Mouse (Mus musculus) left cerebral cortex, adult 9 months (tissue): ENCODE measurements at regions not wholly inside any gene's neighbourhood (a gene's known extent, or its start where the extent isn't known, plus 50 kb on each side); places are given as distances from the start of the nearest gene placed in this dataset.

Experiments used
- DNase-seq, 2 experiments: peaks; one replicate each; pipeline ENCODE4 v3.0.0; 2022; ENCODE audit warnings: low spot score in 2 of 2

DNA sequence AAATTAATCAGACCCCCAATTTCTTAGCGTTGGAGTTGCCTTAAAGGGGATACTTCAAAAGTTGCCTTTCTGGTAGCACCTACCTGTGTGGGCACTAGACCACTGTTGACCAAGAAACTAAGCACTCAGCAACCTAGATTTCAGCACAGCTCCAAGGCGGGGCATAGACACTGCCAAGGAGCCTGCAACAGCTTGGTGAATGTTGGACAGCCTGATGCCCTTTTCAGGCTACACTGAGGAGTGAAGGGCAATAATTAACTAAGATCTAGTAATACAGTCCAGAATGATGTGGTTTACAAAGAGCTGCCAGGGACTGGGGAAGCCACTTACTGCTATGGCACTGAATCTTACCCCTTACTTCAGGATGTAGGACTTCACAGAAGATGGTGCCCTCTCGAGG, 304.9 kb downstream of the Satb1 start:
- no peak for DNase-seq

DNA sequence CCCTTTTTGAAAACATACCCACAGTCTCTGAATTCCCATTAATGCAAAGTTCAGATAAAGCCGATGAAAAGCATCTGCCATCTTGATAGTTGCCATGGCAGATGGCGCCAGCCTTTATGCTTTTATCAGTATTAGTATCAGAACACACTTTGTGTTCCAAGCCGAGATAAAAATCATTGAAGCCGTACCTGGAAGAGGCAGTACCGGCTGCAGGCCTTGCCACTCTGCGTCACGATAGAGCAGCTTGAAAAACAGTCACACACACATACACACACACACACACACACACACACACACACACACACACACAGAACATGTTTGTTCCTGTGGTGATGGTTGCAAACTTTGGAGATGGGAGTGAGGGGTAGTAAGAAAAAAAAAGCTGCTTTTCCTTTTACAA, 306.2 kb downstream of the Satb1 start:
- DNase-seq: no peak

DNA sequence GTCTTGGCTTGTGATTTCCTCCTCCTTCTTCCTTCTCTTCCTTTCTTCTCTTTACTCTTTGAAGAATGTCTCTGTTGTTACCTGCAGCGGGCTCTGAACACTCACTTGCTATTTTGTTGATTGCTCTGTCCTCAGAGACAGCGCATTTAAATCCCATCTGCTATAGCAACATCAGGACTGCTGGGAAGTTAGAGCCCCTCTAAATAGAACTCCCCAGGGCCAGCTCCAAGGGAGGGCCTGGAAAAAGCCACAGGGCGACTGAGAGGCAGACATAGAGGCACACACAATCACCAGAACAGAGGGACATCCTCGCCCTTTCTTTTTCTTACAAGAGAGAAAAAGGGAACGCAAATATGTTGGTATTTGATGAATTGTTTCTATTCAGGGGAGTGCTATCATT, 306.6 kb downstream of the Satb1 start:
- DNase-seq: no peak

DNA sequence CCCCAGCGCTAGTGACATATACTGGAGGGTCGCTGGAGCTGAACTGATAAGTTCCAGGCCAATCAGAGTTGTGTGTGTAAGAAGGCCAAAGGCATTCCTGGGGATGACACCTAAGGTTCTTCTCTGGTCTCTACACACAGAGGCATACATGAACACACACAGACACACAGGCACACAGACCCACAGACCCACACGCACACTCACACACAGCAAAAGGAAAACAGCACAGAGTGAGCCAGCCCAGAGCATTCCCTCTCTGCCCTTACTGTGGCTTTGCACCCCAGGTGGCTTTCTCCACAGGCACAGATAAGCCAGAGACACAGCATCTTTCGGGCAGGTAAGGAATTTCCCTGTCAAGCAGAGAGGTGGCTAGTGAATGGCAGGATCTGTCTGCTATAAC, 307.1 kb downstream of the Satb1 start:
- DNase-seq: no peak

DNA sequence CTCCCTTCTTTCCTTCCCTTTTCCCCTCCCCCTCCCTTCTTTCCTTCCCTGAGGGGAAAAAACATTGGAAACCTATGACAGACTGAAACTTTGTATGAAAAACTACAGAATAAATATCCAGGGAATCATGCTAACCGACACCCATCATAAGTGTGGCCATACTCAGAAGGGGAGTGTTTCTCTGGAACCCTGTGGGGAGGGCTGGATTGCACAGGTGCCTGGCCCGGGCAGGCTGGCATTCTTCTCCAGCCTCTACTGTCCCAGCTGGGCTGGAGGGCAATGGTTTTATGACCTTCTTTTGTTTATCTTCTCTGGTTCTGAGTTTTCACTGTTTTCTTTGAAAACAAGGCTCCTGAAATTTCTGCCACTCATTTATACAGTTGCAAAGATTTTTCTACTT, 307.9 kb downstream of the Satb1 start:
- DNase-seq: no peak

DNA sequence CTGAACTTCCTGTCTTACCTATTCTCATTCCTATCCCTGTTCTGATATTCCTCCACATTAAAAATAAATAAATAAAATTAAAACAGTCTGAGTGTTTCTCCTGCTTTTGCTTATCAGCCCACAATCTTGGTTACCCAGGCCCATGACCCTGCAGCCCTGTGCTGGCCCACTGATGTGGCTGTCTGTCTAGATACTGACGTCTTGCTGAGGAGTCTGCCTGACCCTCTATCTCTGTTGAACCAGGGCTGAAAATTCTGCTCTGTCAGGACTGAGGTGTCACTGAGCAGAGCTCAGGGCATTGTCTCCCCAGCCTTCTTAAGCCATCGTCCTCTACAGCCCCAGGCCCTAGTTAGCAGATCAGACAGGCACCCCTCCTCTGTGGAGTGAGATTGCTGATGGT, 321.2 kb downstream of the Satb1 start:
- DNase-seq: no peak

DNA sequence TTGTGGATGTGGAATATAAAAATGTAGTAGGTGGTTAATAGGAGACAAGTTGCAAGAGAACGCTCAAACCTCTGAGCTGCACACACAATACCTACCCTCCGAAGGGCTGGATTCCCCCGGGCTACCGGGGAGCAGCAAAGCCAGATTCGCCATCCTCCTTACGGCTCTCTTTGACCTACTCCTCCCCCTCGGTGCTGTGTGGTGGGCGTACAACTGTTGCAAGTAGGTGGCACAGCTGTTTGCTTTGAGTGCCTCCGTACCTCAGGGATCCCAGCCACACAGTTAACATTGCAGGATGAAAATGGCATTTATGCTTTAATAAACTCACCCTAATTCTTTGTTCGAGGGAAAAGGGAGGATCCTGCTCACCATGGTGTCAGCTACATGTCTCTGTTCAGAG, 321.6 kb upstream of the Tbc1d5 start:
- DNase-seq: peak in 1 of 2 experiments; percentile 5

DNA sequence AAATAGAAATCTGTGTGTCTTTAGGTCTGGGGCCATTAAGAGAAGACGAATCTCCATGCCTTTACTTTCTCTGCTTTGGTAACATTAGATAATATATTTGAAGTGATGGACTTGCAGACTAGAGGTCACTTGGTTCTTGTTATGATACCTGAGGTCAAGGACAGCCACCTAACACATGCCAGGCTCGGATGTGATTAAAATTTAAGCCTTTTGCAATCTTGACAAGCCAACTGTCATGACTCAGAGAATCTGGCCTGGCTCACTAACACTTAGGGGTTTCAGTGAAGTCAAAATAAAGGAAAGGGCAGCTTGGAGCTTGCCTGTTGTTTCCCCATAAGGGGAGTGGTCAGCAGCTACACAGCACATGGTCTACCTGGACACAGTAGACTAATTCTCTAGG, 320.4 kb upstream of the Tbc1d5 start:
- DNase-seq: no peak

DNA sequence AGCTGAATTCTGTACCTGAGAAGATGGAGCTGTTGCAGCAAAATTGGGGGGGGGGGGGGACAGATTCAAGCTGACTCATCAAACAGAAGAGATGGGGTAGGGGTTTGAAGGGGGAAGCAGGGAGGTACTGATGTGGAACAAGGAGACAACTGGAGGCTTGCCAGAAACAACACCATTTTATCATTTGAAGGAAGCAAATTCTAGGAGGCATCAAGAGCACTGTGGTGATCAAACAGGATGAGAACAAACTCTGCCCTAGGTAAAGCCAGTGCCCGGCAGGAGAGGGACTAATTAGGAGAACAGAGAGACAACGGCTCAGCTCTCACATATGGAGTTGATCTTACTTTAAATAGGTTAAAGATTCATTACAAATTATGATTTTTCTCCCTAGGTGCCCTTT, 315.9 kb upstream of the Tbc1d5 start:
- DNase-seq: no peak

DNA sequence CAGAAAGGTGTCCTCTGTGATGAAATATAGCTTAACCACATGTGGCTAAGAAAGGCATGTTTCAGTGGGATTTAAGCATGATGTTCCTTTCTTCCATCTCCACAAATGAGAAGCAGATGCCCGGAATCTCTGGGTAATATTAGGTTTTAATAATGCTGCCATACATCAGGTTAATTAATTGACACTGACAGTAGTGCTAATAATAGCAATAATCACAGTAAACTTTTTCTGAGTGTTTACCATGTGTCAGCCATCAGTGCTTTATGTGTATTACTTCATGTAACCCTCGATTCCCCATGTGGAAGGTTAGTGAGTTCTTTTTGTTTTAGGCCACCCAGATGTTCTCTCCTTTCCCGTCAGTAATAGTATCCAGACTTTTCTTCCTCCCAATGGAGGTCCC, 310.2 kb upstream of the Tbc1d5 start:
- no peak for DNase-seq

DNA sequence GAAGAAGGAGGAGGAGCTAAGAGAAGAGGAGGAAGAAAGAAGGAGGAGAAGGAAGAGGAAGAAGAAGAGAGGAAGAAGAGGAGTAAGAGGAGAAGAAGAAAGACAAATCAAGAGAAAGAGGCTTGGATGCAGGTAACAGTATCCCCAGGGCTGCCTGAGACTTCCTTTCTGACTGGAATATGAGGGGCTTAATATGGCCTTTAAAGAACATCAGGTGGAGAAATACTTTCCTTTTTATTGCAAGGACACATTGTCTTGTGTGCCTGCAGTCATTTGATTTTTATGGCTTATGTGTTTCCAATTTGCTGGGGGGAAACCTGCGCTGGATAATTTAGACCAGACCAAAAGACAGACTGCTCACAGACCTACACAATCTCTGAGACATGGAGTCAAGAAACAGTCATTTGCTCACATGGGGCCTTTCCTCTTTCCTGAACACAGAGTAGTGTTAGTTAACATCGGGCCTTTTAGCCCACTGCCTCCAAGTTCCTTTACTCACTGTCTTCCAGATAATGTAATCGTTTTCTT, 308.8 kb upstream of the Tbc1d5 start:
- DNase-seq: no peak

DNA sequence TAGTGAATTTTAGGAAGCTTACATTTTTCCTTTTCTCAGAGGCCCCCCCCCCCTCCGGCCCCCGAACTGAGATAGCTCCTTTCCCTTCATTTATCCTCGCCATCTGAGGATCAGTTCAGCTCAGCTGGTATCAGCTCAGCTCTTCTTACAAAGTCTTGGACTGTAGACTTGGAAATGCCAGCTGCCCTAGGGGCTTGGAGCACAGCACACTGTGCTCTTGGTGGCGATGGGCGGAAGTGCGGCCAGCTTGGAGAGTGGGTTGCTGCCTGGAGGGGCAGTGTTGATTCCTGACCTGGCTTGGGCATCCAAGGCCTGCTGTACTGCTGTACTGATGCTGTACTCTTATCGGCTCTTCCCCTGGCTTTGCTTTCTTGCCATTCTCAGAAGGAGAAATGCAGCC, 298.7 kb upstream of the Tbc1d5 start:
- no peak for DNase-seq

DNA sequence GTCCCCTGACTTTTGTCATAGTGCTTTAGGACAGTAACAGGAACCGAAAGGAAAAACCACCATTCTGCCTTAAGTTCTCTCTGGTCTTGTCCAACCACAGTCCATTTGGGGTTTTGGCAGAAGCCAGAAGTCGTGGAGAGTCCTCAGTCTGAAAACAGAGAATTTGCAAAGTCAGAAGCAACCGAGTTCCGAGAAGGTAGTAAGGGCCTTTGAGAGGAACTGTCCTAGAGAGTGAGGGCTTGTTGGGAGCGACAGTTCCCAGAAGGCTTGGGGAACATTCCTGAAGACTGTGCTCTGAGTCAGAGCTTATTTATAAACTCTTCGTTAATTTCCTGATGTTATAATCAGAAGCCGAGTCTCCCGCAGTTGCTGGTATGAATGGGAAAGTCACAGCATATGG, 298.3 kb upstream of the Tbc1d5 start:
- peak; percentile 15 to 24 for DNase-seq

DNA sequence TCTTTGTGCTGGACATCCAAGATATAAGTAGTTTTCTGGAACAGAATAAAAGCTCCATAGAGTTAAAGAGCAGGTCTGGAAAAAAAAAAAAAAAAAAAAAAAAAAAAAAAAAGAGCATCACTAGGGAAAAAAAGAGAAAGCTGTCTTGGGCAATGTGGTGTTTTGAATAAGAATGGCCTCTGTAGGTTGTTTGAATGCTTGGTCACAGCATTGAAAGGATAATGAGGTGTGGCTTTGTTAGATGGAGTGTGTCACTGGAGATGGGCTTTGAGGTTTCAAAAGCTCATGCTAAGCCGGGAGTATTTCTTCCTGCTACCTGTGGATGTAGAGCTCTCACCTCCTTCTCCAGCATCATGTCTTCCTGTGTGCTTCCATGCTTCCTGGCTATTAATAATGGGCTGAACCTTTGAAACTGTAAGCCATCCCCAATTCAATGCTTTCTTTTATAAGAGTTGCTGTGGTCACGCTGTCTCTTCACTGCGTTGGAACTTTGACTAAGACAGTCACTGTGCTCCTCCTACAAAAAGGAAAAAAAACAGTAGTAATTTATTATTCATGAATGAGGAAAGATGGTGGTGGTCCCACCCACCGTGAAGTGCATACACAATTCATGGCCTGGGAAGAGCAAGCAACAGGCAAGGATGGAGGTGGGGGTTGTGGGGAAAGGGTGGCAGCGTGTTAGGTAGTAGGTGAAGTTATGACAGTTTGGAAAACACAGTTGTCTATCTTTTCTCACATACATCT, 283.2 kb upstream of the Tbc1d5 start:
- DNase-seq: no peak

DNA sequence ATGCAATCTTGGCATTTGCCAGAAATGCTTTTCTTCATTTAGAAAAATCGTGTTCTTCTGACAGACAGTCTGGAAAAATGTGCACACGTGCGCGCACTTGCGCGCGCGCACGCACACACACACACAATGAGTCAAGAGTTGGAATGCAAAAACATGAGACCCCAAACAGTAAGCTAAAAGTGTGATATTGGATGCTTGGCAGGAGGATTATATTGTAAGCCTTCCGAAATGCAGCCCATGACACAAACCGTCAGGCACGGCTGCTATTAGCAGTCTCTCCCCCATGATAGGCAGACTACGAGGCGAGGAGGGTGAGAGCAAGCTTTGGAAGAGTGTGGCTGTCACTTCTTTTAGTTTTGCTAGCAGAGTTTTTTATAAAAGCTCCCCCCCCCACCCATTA, 282.1 kb upstream of the Tbc1d5 start:
- DNase-seq: no peak

DNA sequence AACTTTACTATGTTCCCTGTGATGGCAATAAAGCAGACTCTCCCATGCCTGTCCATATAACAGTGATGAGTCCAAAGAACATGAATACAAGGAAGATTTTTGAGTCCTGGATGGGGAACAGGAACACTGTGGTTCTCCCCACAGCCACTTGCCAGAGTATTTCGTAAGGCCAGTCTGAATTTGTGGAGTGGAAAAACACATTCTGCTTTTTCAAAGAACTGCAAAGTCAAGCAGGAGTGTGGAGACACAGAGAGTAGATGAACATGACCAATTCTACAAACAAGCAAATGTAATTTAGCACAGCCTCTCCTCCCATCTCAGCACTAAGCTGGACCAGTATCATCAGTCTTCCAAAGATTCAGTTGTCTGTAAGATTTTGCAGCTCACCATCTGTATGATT, 280.0 kb upstream of the Tbc1d5 start:
- no peak for DNase-seq

DNA sequence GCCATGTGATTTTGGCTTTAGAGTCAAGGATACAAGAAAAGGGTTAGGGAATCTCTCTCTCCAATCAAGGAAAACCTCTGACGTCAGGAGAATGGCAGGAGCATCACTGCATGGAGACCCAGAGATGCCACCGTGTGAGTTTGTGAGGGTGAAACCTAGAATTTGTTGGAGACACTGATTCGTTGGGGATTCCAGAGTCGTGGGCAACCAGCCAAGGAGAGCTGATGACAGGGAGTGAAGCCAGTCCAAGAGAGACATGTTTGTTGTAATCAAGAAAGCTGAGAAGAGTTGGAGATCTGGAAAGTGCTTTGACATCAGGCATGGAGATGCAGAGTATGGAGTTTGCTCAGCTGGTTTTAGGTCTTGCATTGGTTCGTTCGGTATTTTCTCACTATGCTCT, 236.6 kb upstream of the Tbc1d5 start:
- no peak for DNase-seq

DNA sequence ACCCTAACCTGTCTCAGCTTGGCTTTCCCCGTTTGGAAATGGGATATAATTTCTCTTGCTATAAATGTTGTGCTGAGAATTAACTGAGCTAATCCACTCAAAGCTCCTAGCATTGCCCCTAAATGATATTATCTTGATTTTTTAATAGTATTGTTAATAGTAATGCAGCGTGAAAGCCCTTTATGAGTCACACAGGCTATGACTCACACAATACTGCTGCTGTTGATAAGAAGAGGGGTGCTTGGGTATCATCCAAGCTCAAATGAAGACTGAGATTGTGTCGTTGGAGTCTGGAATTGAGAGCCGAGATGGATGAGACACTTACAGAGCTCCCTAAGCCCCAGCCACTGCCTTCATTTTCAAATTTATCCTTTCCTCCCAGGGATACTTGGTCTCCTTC, 235.2 kb upstream of the Tbc1d5 start:
- no peak for DNase-seq

DNA sequence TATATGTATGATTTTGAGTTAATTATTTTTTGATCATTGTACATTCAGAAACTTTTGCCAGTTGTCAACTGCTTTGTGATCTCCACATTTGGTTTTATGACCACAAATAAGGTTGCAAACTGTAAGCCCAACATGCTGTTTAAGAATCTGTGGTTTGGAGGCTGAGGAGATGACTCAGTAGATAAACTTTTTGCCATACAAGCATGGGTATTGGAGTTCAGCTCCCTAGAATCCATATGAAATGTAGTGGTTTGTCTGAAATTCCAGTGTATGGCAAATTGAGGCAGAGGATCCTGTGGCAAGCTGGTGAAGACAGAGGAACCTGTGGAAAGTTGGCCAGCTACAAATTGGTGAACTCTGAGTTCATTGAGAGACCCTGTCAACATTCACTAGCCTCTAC, 234.6 kb upstream of the Tbc1d5 start:
- no peak for DNase-seq

DNA sequence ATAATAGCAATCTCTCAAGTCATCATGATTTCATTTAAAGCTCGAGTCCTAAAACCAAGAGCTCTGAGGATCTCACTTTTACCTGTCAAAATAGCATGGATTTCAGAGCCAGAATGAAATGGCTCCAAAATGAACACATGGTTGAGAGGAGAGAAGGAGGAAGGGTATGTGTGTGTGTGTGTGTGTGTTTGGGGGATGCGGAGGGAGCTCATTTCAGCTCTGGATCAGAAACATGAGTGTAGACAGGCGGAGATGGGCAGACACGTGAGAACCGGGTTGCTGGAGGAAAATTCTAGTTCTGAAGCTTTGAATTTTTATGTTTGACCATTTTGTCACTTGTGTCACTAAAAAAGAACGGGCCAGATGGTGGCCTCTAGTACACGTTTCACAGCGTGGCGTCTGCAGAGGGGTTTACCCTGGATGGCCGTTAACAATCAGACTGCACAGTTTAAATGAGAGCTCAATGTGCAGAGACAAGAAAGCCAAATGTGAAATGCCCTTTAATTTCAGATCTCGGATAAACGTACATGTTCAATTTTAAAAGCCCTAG, 232.5 kb upstream of the Tbc1d5 start:
- DNase-seq: peak in 1 of 2 experiments; percentile 11

DNA sequence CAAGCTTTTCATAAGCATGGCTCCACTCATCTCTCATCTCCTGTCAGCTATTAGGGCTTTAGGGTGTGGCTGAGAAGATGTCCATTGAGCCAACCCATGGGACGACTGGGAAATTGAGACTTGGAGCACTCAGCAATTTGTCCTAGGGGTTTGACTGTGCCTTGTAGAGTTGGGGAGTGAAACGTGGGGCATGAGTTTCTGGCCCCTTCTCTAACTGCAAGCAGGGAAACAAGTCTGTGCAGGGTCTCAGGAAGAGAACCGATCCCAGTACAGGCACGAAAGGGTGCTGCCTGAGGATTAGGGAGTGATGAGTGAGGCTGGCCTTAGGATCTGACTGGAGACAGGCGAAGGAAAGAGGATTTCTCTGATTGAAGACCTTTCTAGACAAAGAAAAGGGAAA, 229.7 kb upstream of the Tbc1d5 start:
- no peak for DNase-seq

DNA sequence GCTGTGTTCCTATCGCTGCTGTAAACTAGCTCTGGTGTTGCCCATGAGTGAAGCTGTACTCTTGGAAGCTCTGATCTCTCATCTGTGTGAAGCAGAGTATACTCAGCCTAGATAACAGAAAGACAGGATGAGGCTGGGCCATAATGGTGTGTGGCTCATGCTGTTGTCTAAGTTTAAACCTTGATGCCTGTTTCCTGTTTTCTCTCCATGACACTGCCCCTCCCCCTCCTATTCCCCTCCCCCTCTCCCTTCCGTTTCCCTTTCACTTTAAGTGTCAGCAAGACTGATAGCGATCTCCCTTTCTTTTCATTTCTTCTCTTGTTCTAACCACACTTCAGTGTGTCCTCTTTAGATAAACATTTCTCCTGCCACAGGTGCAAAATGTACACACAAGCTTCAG, 229.2 kb upstream of the Tbc1d5 start:
- no peak for DNase-seq

DNA sequence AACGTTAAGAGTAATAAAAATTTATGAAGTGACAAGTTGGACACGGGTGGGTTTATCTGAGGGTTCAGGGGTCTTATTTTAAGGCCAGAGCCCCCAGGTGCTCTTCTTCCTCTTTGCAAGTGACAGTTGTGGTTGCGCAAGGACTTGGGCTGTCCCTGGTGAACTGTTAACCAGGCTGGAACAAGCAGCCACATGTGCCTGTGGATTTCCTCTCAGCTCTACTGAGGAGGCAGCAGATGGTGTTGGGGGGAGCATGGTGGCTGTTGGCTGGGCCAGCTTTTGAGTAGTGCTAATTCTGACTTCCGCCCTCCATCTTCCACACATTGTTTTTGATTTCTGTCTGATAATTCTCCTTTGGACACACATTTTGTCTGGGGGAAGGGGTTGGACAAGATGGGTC, 227.9 kb upstream of the Tbc1d5 start:
- no peak for DNase-seq

DNA sequence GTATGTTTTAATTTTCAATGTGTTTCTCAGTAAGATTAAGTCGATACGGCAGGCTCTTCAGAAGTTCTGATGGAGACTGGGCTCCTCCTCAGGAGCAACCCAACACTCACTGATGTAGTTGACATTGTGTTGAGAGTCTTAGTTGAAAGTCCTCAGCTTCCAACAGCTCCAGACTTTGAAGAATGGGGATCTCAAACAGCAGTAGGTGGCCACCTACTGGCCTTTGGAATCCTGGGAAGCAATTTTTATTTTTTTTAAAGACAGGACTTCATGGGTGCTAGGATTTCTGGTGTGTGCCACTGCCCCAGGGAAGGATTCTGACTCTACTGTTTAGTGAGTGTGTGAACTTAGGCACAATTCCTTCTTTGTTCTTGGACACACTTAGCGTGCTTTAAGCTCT, 225.9 kb upstream of the Tbc1d5 start:
- no peak for DNase-seq
